Mouse (Mus musculus) embryonic facial prominence, embryonic 14.5 days (tissue): ENCODE measurements around the gene Slc38a6. TPM values are rescaled to one million over a fixed set of nuclear protein-coding genes. Genes with fewer than 3 reads are reported as not detected.

ENCODE experiments used
- ATAC-seq: fragments of 200-750 bp; cut with Nextera tagmentation; 2 replicates; pipeline ENCODE4 v1.8.0; 2017; ENCODE audit warnings: low read depth, moderate number of reproducible peaks, moderate TSS enrichment
- DNase-seq: peaks from one replicate; pipeline ENCODE4 v3.0.0-alpha.2; 2015; ENCODE audit warnings: low spot score
- H3K27ac ChIP-seq: fragments of 300-500 bp; sonication (generic); replicated peaks from 2 replicates; pipeline ENCODE4 v1.5.1; 2014; ENCODE audit warnings: low read depth, mild to moderate bottlenecking, low read length, moderate library complexity
- H3K27me3 ChIP-seq: fragments of 300-500 bp; sonication (generic); replicated peaks from 2 replicates; pipeline ENCODE4 v1.6.1; 2014; ENCODE audit warnings: low read length; ENCODE audit not compliant: control insufficient read depth, insufficient read depth
- H3K36me3 ChIP-seq: fragments of 300-500 bp; sonication (generic); 2 replicates; pipeline ENCODE4 v1.6.1; 2014; ENCODE audit warnings: low read length, mixed read lengths; ENCODE audit not compliant: control insufficient read depth, insufficient read depth
- H3K4me1 ChIP-seq: fragments of 300-500 bp; sonication (generic); 2 replicates; pipeline ENCODE4 v1.6.1; 2014; ENCODE audit warnings: antibody characterized with exemption, low read length; ENCODE audit not compliant: control insufficient read depth, insufficient read depth
- H3K4me2 ChIP-seq: fragments of 300-500 bp; sonication (generic); 2 replicates; pipeline ENCODE4 v1.6.1; 2014; ENCODE audit warnings: low read depth, mild to moderate bottlenecking, low read length, moderate library complexity, mixed read lengths
- H3K4me3 ChIP-seq: fragments of 300-500 bp; sonication (generic); 2 replicates; pipeline ENCODE4 v1.5.1; 2014; ENCODE audit warnings: low read depth, mild to moderate bottlenecking, low read length
- H3K9ac ChIP-seq: fragments of 300-500 bp; sonication (generic); 2 replicates; pipeline ENCODE4 v1.6.1; 2014; ENCODE audit warnings: low read depth, mild to moderate bottlenecking, low read length, moderate library complexity, mixed read lengths
- H3K9me3 ChIP-seq: fragments of 300-500 bp; sonication (generic); 2 replicates; pipeline ENCODE4 v1.6.1; 2016; ENCODE audit warnings: low read length; ENCODE audit not compliant: control insufficient read depth
- WGBS: fragments of 180-500 bp; shearing (Covaris S2); extraction: QIAGEN DNeasy Blood & Tissue Kit; methylation state at CpG from one replicate; pipeline ENCODE4 v1.1.7; 2014; 5-methylcytosine and 5-hydroxymethylcytosine counted together
- polyA plus RNA-seq: library from polyadenylated mRNA; unstranded; fragments of >200 nt; fragmentation: Nextera tagmentation; extraction: Ambion mirVana; gene quantifications from 2 replicates; pipeline ENCODE4 v1.2.1, GENCODE M21; 2014

The Slc38a6 gene
- polyA plus RNA-seq, 1 experiment from 2014 or later = 13.4 TPM

DNA sequence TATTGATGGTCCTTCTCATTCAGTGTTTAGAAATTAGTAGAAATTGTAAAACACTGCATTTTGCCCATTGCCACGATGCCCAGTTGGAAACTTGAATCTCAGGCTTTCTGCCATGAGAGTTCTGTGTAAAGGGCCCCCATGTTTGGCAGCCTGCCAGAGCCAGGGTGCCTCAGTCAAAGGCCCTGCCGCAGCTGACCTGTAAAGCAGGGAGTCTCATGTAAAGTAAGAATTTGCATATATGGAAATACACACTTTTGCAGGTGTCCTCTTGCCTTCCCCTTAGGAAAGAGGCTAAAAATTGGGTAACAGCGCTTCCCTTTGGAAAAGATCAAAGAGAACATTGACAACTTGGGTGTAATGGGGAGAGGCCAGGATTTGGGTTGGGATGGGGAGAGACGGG lies 67.9 kb downstream of the Slc38a6 start:
- Histone ChIP-seq H3K4me1 (peaks cover 25% of the 10 kb centered on the region), H3K9ac (no peak overlapping the region), H3K4me2 (no peak overlapping the region), H3K9me3 (no peaks in the 10 kb centered on the region), H3K27ac (no peak overlapping the region), H3K4me3 (no peak overlapping the region), H3K36me3 (0 out of 2 replicates have a peak, but pooled peaks cover 4% of the 10 kb centered on the region), H3K27me3 (no peaks in the 10 kb centered on the region)
- no peak for ATAC-seq
- 57% methylated on average over 4 of the region's 4 CpGs for WGBS
- DNase-seq = no peak

DNA sequence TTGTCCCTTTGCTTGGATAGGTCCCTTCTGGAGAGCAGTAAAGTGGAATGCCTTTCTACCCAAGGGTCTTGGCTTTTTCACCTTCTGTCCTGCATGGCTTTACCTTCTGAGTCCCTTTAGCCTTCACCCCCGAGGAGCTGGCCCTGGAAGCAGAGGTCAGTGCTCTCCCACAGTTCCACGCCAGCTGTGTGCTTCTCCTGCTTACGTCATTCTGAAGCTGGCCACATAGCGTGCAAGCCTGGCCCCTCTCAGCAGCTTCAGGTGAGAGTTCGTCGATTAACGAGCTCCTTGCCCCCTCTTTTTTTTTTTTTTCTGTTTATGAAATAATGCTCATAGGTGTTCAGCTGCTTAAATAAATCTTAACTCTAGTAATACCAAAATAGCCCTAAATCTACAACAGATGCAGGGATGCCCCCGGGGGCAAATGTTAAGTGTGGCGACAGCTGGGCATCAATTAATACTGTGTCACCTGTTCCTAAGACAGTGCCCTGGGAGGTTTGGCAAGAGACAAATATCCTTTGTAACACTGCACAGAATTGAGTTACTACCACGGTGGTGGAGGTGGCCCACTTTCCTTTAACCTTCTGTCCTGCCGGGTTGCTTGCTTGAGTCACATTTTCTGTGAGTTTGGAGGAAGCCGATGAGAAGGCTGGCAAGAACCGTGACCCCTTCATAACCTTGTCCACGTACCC lies 68.7 kb downstream of the Slc38a6 start:
- H3K9ac ChIP-seq = no peak overlapping the region
- peaks cover 25% of the 10 kb centered on the region for H3K4me1 ChIP-seq
- H3K27ac ChIP-seq = no peak overlapping the region; the same call in 1 of the 2 replicates
- no peaks in the 10 kb centered on the region for H3K27me3 ChIP-seq
- H3K36me3 ChIP-seq = 0 out of 2 replicates have a peak, but pooled peaks cover 4% of the 10 kb centered on the region
- H3K4me3 ChIP-seq = no peak overlapping the region
- no peaks in the 10 kb centered on the region for H3K9me3 ChIP-seq
- WGBS = 40% methylated on average over 14 of the region's 14 CpGs
- DNase-seq (peak; percentile 62), ATAC-seq (no peak)
- H3K4me2 ChIP-seq = no peak overlapping the region

DNA sequence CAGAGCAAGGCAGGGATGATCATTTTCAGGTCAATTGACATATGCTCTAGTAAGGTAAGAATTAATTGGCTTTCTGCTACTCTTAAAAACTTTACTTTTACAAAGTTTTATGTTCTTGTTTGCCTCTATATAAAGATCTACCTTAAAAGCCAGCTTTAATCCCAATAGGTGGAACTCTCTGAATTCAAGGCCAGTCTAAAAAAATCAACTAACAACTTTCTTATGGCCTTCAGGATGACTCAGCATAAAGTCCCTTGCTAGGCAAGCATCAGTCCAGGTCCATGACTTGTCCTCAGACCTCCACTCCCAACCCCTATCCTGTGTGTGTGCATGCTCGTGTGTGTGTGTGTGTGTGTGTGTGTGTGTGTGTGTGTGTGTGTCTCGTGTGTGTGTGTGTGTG lies 70.1 kb downstream of the Slc38a6 start:
- H3K9me3 ChIP-seq = no peaks in the 10 kb centered on the region
- H3K36me3 ChIP-seq = 0 out of 2 replicates have a peak, but pooled peaks cover 4% of the 10 kb centered on the region
- no peak overlapping the region for H3K4me2 ChIP-seq
- ATAC-seq = no peak
- no peaks in the 10 kb centered on the region for H3K27me3 ChIP-seq
- WGBS = 72% methylated on average over 2 of the region's 2 CpGs
- no peak for DNase-seq
- H3K4me1 ChIP-seq = peaks cover 22% of the 10 kb centered on the region
- no peak overlapping the region for H3K4me3 ChIP-seq
- H3K27ac ChIP-seq = no peak overlapping the region
- no peak overlapping the region for H3K9ac ChIP-seq

DNA sequence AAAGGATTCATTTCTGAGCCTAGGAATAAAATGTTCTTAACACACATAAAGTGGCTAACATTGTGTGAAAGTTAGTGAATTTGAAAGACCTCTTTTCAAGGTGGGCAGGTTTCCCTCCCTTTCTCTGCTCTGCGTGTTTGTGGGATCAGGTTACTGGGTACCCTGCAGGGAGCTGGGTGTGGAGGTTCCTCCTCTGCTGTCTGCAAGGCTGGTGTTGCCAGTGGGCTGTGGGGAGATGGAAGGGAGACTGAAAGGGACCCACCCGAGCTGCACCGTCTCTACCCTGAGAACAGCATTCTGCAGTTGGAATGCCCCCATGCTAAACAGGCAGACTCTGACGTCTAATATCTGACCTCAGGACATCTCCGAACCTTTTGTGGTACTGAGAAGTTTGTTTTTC lies 70.7 kb downstream of the Slc38a6 start:
- H3K36me3 ChIP-seq = 0 out of 2 replicates have a peak, but pooled peaks cover 4% of the 10 kb centered on the region
- peaks cover 19% of the 10 kb centered on the region; the same call in 1 of the 2 replicates for H3K4me1 ChIP-seq
- no peak for DNase-seq
- 37% methylated on average over 5 of the region's 5 CpGs for WGBS
- H3K9me3 ChIP-seq = no peaks in the 10 kb centered on the region
- no peak overlapping the region for H3K27ac ChIP-seq
- no peak overlapping the region for H3K4me2 ChIP-seq
- H3K4me3 ChIP-seq = no peak overlapping the region
- no peak overlapping the region for H3K9ac ChIP-seq
- ATAC-seq = no peak
- no peaks in the 10 kb centered on the region for H3K27me3 ChIP-seq

- DNase-seq (no peak), ATAC-seq (no peak)
- Histone ChIP-seq H3K36me3 (0 out of 2 replicates have a peak, but pooled peaks cover 4% of the 10 kb centered on the region), H3K4me1 (peaks cover 19% of the 10 kb centered on the region; the same call in 1 of the 2 replicates), H3K27me3 (no peaks in the 10 kb centered on the region), H3K9me3 (no peaks in the 10 kb centered on the region), H3K4me3 (no peak overlapping the region), H3K9ac (no peak overlapping the region), H3K4me2 (no peak overlapping the region), H3K27ac (no peak overlapping the region)
- 84% methylated on average over 3 of the region's 3 CpGs for WGBS
Observed at GRCm38 (mm10) chr12:73357736-73358135, 71.2 kb downstream of the Slc38a6 start.

GRCm38 (mm10) chr12:73358640-73359039 lies 72.1 kb downstream of the Slc38a6 start:
- WGBS = 71% methylated on average over 2 of the region's 2 CpGs
- H3K36me3 ChIP-seq = 0 out of 2 replicates have a peak, but pooled peaks cover 4% of the 10 kb centered on the region
- H3K4me3 ChIP-seq = no peak overlapping the region
- no peak overlapping the region for H3K9ac ChIP-seq
- H3K4me2 ChIP-seq = no peak overlapping the region
- peaks cover 19% of the 10 kb centered on the region; the same call in 1 of the 2 replicates for H3K4me1 ChIP-seq
- no peak for DNase-seq
- H3K9me3 ChIP-seq = no peaks in the 10 kb centered on the region
- H3K27me3 ChIP-seq = no peaks in the 10 kb centered on the region
- no peak overlapping the region for H3K27ac ChIP-seq
- no peak for ATAC-seq

- no peak overlapping the region for H3K27ac ChIP-seq
- H3K9ac ChIP-seq = no peak overlapping the region
- H3K4me2 ChIP-seq = no peak overlapping the region
- DNase-seq (no peak), ATAC-seq (no peak)
- H3K36me3 ChIP-seq = 0 out of 2 replicates have a peak, but pooled peaks cover 4% of the 10 kb centered on the region
- no peaks in the 10 kb centered on the region for H3K9me3 ChIP-seq
- H3K4me1 ChIP-seq = peaks cover 14% of the 10 kb centered on the region; the same call in 1 of the 2 replicates
- no peak overlapping the region for H3K4me3 ChIP-seq
- H3K27me3 ChIP-seq = no peaks in the 10 kb centered on the region
- 80% methylated on average over 4 of the region's 4 CpGs for WGBS
Observed at GRCm38 (mm10) chr12:73359520-73359919, 72.9 kb downstream of the Slc38a6 start.

DNA sequence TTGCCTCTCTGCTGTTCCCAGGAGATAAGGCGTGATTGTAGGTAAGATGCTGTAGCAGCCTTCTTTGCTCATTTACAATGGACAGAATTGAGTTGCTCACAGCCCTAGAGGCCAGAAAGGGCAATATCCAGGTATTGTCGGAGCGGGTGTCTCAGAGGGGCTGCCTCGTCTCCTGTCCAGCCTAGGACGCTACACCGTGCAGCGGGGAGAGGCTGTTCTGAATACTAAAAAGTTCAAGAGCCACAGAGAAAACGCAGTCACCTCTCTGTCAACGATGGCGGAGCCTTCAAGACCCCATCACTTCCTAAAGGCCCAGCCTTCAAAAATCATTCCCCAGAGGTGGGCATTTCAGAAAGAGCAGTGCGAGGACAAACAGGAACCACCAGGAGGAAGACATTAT lies 74.6 kb downstream of the Slc38a6 start:
- Histone ChIP-seq H3K4me3 (no peak overlapping the region), H3K4me2 (no peak overlapping the region), H3K27me3 (no peaks in the 10 kb centered on the region), H3K27ac (no peak overlapping the region), H3K36me3 (0 out of 2 replicates have a peak, but pooled peaks cover 4% of the 10 kb centered on the region), H3K9ac (no peak overlapping the region), H3K4me1 (peaks cover 8% of the 10 kb centered on the region; the same call in 1 of the 2 replicates), H3K9me3 (no peaks in the 10 kb centered on the region)
- no peak for ATAC-seq
- 83% methylated on average over 11 of the region's 11 CpGs for whole genome bisulfite sequencing
- DNase-seq = no peak

DNA sequence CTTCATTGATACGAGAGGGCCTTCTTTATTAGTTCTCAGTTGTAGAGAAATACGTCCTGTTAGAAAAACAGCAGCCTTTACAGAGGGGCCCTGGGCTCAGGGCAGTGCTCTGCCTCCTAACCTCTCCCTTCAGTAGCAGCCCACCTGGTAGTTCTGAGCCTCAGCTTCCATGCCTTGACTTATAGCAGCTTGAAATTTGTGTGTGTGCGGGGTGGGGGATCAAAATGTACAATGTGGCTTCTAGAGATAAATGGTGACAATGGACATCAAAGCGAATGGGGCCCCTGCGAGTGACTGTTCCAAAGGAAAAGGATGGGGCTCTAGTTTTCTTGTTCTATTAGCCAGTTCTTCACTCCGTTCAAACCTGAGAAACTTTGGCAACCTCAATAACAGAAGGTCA lies 76.8 kb downstream of the Slc38a6 start:
- WGBS = 94% methylated on average over 6 of the region's 6 CpGs

More for the DNA sequence above, 76.8 kb downstream of the Slc38a6 start:
- Histone ChIP-seq H3K9ac (no peak overlapping the region), H3K9me3 (no peaks in the 10 kb centered on the region), H3K27me3 (no peaks in the 10 kb centered on the region), H3K4me3 (no peak overlapping the region), H3K36me3 (0 out of 2 replicates have a peak, but pooled peaks cover under 1% of the 10 kb centered on the region), H3K27ac (no peak overlapping the region), H3K4me2 (no peak overlapping the region), H3K4me1 (peaks cover 15% of the 10 kb centered on the region)
- DNase-seq = no peak
- ATAC-seq = no peak
